Mouse (Mus musculus): Measurements from ENCODE around the gene 1700025G04Rik. TPM values are rescaled to one million over a fixed set of nuclear protein-coding genes. Genes with fewer than 3 reads are reported as not detected.

1700025G04Rik gene
- total and polyA plus RNA-seq, 2 experiments = 0.39 to 1.1 TPM

- Histone ChIP-seq H3K4me1 (ENCODE audit: control insufficient read depth, insufficient read depth, low read length) (no peaks in the 10 kb centered on the region), H3K9ac (ENCODE audit: low read depth, low read length) (no peak overlapping the region), H3K79me2 (ENCODE audit: control insufficient read depth, insufficient read depth, low read length) (no peaks in the 10 kb centered on the region), H3K27me3 (ENCODE audit: control insufficient read depth, insufficient read depth, low read length) (no peaks in the 10 kb centered on the region), H3K27ac (replicated peaks; ENCODE audit: insufficient read depth, low read depth, low read length) (no peak overlapping the region), H3K36me3 (ENCODE audit: control insufficient read depth, insufficient read depth, low read length) (no peaks in the 10 kb centered on the region), H3K4me3 (ENCODE audit: insufficient read depth, low read depth, low read length) (no peak overlapping the region)
- WGBS = 92% methylated on average over 8 of the region's 8 CpGs
- no peak for TF ChIP-seq CTCF (IDR thresholded peaks at IDR 0.05; ENCODE audit: low read depth, low read length)
- TF ChIP-seq POLR2A (IDR thresholded peaks at IDR 0.05; ENCODE audit: extremely low read depth, insufficient read depth, low read length) = no peak
- no peak for DNase-seq (ENCODE audit: extremely low read depth, low read depth, low spot score)
These were observed 227.8 kb downstream of the 1700025G04Rik start for GRCm38 (mm10) chr1:151862109-151862508.

- no peaks in the 10 kb centered on the region for H3K4me1 ChIP-seq (ENCODE audit: control insufficient read depth, insufficient read depth, low read length)
- no peak overlapping the region for H3K9ac ChIP-seq (ENCODE audit: low read depth, low read length)
- no peak overlapping the region for H3K4me3 ChIP-seq (ENCODE audit: insufficient read depth, low read depth, low read length)
- no peaks in the 10 kb centered on the region for H3K79me2 ChIP-seq (ENCODE audit: control insufficient read depth, insufficient read depth, low read length)
- no peak for DNase-seq (ENCODE audit: extremely low read depth, low read depth, low spot score)
- H3K36me3 ChIP-seq (ENCODE audit: control insufficient read depth, insufficient read depth, low read length) = no peaks in the 10 kb centered on the region
- WGBS = 47% methylated on average over 20 of the region's 20 CpGs
- H3K27me3 ChIP-seq (ENCODE audit: control insufficient read depth, insufficient read depth, low read length) = no peaks in the 10 kb centered on the region
- no peak for TF ChIP-seq CTCF (IDR thresholded peaks at IDR 0.05; ENCODE audit: low read depth, low read length)
- no peak for TF ChIP-seq POLR2A (IDR thresholded peaks at IDR 0.05; ENCODE audit: extremely low read depth, insufficient read depth, low read length)
- H3K27ac ChIP-seq (replicated peaks; ENCODE audit: insufficient read depth, low read depth, low read length) = no peak overlapping the region
These were observed 228.5 kb downstream of the 1700025G04Rik start for GRCm38 (mm10) chr1:151861334-151861995.

GRCm38 (mm10) chr1:151858474-151858873 is 231.5 kb downstream of the 1700025G04Rik start:
- Histone ChIP-seq H3K9ac (ENCODE audit: low read depth, low read length) (no peak overlapping the region), H3K27me3 (ENCODE audit: control insufficient read depth, insufficient read depth, low read length) (no peaks in the 10 kb centered on the region), H3K27ac (replicated peaks; ENCODE audit: insufficient read depth, low read depth, low read length) (no peak overlapping the region), H3K79me2 (ENCODE audit: control insufficient read depth, insufficient read depth, low read length) (no peaks in the 10 kb centered on the region), H3K36me3 (ENCODE audit: control insufficient read depth, insufficient read depth, low read length) (no peaks in the 10 kb centered on the region), H3K4me1 (ENCODE audit: control insufficient read depth, insufficient read depth, low read length) (no peaks in the 10 kb centered on the region), H3K4me3 (ENCODE audit: insufficient read depth, low read depth, low read length) (no peak overlapping the region)
- DNase-seq (ENCODE audit: extremely low read depth, low read depth, low spot score) = no peak
- no peak for TF ChIP-seq POLR2A (IDR thresholded peaks at IDR 0.05; ENCODE audit: extremely low read depth, insufficient read depth, low read length)
- WGBS = 91% methylated on average over 1 of the region's 1 CpGs

- H3K27ac ChIP-seq (replicated peaks; ENCODE audit: insufficient read depth, low read depth, low read length) = no peak overlapping the region
- no peak overlapping the region for H3K4me3 ChIP-seq (ENCODE audit: insufficient read depth, low read depth, low read length)
- peak; percentile 19 for DNase-seq (ENCODE audit: extremely low read depth, low read depth, low spot score)
- H3K79me2 ChIP-seq (ENCODE audit: control insufficient read depth, insufficient read depth, low read length) = no peaks in the 10 kb centered on the region
- WGBS = 30% methylated on average over 1 of the region's 1 CpGs
- H3K36me3 ChIP-seq (ENCODE audit: control insufficient read depth, insufficient read depth, low read length) = no peaks in the 10 kb centered on the region
- H3K4me1 ChIP-seq (ENCODE audit: control insufficient read depth, insufficient read depth, low read length) = no peaks in the 10 kb centered on the region
- no peak overlapping the region for H3K9ac ChIP-seq (ENCODE audit: low read depth, low read length)
- no peaks in the 10 kb centered on the region for H3K27me3 ChIP-seq (ENCODE audit: control insufficient read depth, insufficient read depth, low read length)
- TF ChIP-seq CTCF (IDR thresholded peaks at IDR 0.05; ENCODE audit: low read depth, low read length) (no peak), POLR2A (IDR thresholded peaks at IDR 0.05; ENCODE audit: extremely low read depth, insufficient read depth, low read length) (no peak)
These were observed 234.4 kb downstream of the 1700025G04Rik start for GRCm38 (mm10) chr1:151855561-151855960.

GRCm38 (mm10) chr1:151851976-151852375 is 237.9 kb downstream of the 1700025G04Rik start:
- whole genome bisulfite sequencing = 93% methylated on average over 3 of the region's 3 CpGs
- no peaks in the 10 kb centered on the region for H3K27me3 ChIP-seq (ENCODE audit: control insufficient read depth, insufficient read depth, low read length)

GRCm38 (mm10) chr1:151851051-151851848 is 238.7 kb downstream of the 1700025G04Rik start:
- Histone ChIP-seq H3K36me3 (ENCODE audit: control insufficient read depth, insufficient read depth, low read length) (no peaks in the 10 kb centered on the region), H3K27ac (replicated peaks; ENCODE audit: insufficient read depth, low read depth, low read length) (no peak overlapping the region), H3K9ac (ENCODE audit: low read depth, low read length) (no peak overlapping the region), H3K4me1 (ENCODE audit: control insufficient read depth, insufficient read depth, low read length) (no peaks in the 10 kb centered on the region), H3K4me3 (ENCODE audit: insufficient read depth, low read depth, low read length) (no peak overlapping the region), H3K27me3 (ENCODE audit: control insufficient read depth, insufficient read depth, low read length) (no peaks in the 10 kb centered on the region), H3K79me2 (ENCODE audit: control insufficient read depth, insufficient read depth, low read length) (no peaks in the 10 kb centered on the region)
- no peak for DNase-seq (ENCODE audit: extremely low read depth, low read depth, low spot score)
- 90% methylated on average over 20 of the region's 20 CpGs for WGBS
- no peak for TF ChIP-seq CTCF (IDR thresholded peaks at IDR 0.05; ENCODE audit: low read depth, low read length)
- no peak for TF ChIP-seq POLR2A (IDR thresholded peaks at IDR 0.05; ENCODE audit: extremely low read depth, insufficient read depth, low read length)

More at GRCm38 (mm10) chr1:151851976-151852375, 237.9 kb downstream of the 1700025G04Rik start:
- no peaks in the 10 kb centered on the region for H3K4me1 ChIP-seq (ENCODE audit: control insufficient read depth, insufficient read depth, low read length)
- H3K36me3 ChIP-seq (ENCODE audit: control insufficient read depth, insufficient read depth, low read length) = no peaks in the 10 kb centered on the region
- DNase-seq (ENCODE audit: extremely low read depth, low read depth, low spot score) = no peak
- no peak overlapping the region for H3K4me3 ChIP-seq (ENCODE audit: insufficient read depth, low read depth, low read length)
- no peak overlapping the region for H3K9ac ChIP-seq (ENCODE audit: low read depth, low read length)
- TF ChIP-seq CTCF (IDR thresholded peaks at IDR 0.05; ENCODE audit: low read depth, low read length) (no peak), POLR2A (IDR thresholded peaks at IDR 0.05; ENCODE audit: extremely low read depth, insufficient read depth, low read length) (no peak)
- no peak overlapping the region for H3K27ac ChIP-seq (replicated peaks; ENCODE audit: insufficient read depth, low read depth, low read length)
- H3K79me2 ChIP-seq (ENCODE audit: control insufficient read depth, insufficient read depth, low read length) = no peaks in the 10 kb centered on the region

Measured in liver, adult 2 months (tissue).